Mouse (Mus musculus): ENCODE measurements at regions not wholly inside any gene's neighbourhood (a gene's known extent, or its start where the extent isn't known, plus 50 kb on each side); places are given as distances from the start of the nearest gene placed in this dataset.
A peak's percentile ranks its signal among the peaks of the same experiment; 100 is the strongest.
"Not testable (repeated sequence)": the region's sequence is repeated elsewhere in the genome, so short reads cannot be mapped to it uniquely, and the experiment has no call there.

DNA sequence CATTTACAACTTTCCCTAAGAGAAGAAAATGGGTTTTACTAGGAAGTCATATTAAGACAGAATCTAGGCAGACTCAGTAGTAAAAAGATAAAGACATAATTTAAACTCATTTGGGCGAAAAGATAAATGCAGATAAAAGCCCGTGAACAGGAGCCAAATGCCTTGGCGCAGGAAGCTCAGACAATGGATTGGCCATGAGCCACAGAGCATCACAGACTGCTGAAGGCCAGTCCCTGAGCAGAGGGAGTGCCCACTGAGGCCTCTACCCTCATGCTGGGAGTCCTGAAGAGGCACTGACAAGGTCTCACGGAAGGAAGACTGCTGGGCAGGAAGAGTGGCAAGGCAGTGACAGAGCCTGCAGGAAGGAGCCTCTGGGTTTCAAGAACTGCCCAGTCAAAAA, 136.0 kb upstream of the Ttc29 start:
- peak in 1 of 2 experiments; percentile 11 for DNase-seq

DNA sequence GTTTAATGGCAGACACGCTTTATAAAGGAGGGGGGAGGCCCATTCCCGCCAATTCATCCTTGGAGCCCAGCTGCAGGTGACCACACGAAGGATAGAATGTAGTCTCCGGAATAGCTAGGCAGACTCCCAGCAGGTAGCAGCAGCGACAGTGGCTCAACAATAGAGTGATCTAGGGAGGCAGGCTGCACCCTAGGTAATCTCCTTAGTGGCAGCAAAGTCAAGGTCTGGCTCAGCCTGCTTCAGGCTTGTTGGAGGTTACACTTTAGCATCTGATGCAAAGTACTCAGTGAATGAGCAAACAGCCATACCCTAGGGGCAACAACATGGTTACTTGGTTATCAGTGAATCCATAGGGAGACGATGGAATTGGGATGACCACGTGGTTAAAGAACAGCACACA, 131.7 kb upstream of the Ttc29 start:
- DNase-seq, result not testable (repeated sequence)

DNA sequence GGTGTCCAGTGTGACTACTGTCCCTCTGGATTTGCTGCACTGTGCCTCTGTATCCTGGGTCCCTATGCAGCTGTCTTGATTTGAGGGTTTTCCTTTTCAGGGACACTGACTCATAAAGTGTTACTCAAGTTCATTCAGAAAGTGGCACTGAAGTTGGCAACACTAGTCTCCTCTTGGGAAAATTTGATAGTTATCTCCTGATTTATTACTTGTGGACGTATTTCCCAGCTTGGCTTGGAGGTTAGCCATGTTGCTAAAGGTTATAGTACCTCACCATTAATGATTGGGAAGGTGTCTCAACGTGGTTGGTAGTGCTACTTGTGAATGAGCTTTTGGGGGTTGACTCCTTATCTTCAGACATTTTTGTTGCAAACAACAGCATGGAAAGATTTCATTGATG, 130.1 kb upstream of the Ttc29 start:
- DNase-seq, result no peak

DNA sequence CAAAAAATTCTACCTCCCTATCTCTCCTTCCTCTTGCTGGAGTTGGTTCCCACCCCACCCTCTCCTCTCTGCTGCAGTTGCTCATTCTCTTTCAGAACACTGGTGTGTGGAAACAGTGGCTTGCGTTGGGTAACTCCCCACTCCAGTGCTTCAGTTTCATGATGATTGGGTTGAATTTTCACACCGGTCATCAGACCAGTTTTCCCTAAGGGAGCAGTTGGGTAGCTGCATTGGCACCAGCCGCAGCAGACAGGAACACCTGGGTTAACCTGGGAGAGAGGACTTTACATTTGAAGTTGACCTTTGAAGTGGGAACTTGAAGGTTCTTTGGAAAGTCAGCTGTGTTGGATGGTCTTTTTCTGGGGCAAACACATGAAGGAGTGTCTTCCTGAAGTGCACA, 126.7 kb upstream of the Ttc29 start:
- DNase-seq, result no peak

DNA sequence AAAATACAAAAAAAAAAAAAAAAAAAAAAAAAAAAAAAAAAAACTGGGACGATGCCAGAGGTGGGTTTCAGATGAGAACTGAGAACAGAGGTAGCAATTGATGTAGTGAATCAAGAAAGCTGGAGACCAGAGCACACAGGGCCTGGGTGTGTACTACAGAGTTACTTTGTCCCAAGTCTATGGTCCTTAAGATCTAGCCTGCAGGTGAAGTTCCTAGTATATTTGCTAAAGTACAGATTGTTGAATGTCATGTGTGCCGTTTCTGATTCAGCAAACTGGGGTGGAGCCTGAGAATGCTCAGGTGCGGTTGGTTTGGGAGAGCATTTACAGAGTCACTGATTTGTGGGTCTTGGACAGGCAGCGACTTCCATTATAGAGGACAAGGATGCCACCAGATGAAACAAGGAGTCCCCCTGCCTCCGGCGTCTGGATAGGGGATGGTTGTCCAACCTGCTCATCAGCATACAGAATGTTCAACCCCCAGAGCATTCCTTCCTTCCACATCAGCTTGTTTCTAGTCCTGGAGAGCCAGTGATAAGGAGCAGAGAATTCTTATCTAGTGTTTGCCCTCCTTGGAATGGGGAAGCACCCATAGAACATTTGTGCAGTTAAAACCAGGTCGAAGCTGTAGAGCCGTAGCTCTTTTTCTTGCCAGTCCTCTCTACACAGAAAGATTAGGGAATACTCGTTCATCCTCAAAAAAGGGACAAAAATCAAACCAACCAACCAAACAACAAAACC, 122.5 kb upstream of the Ttc29 start:
- DNase-seq, result no peak

DNA sequence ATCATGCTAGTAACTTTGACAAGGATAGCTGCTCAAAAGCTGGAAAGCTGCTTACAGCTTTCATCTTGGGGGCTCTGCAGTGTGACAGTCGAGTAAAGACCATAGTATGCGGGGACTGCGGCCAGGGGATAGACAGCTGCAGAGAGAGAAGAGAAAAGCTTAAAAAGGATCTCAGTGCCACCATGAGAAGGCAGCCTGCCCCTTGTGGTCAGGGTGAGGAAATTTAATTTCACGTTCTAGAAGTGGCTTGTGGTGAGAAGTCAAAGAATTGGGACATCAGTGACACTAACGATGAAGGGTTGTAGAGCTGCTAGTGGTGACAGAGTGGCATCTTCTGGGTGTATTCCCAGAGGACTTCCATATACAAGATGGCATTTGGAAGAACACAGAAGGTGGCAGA, 116.7 kb upstream of the Ttc29 start:
- peak in 1 of 2 experiments; percentile 11 for DNase-seq

DNA sequence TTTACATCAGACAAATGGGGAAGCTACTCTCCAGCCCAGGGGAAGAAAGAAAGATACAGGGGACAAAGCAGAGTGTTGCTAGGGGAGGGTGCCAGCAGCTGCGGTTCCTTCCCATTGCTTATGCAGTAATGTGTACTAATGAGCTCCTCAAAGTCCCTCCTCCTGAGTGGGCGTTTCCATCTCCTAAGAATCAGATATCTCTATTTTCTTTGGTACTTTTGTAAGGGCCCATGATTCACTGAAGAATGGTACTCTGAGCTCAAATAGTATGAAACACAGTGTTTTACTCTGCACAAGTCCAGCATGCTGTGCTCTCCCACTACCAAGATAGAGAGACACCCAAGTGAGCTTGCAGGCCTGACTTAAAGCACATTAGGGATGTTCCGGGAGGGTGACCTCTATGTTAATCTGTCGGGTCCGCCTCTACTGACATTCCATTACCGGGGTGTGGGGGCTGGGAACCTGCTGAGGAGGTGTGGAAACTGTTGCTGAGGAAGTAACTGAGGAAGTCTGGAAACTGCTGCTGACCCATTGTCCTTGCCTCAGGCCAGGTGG, 114.8 kb upstream of the Ttc29 start:
- DNase-seq, result no peak

DNA sequence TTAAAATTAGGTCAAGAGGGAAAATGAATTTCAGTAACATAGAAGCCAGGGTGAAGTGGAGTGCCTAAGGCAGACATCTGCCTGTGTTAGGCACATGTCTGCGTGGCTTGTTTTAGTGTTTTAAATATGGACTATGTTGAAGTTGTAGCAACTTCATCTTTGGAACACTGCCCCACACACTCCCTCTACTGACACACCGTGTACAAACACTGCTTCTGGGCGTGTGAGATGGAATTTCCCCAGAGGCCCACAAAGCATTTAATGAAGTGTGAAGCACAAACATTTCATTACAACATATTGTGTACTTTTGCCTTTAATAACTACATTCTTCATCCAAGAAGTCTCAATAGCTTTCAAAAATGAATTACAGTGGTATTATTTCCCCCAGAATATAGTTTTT, 114.0 kb upstream of the Ttc29 start:
- no peak for DNase-seq

DNA sequence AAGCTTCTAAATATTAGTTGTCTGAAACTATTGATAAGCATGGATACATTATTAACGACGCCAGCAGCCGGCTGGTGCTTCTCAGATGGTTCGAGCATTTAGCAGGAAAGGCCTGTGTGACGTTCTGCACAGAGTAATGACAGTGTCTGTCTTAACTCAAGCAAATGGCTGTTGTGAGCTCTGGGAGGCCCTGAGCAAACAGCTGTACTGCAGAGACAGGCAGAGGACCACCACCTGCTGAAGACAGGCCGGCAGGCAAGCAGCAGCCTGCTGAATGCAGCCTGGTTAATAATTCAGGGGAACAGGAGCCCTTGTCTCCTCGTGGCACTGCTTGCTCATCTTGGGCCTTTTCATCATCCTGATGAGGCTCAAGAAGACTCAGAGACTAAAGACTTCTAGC, 105.8 kb upstream of the Ttc29 start:
- no peak for DNase-seq

DNA sequence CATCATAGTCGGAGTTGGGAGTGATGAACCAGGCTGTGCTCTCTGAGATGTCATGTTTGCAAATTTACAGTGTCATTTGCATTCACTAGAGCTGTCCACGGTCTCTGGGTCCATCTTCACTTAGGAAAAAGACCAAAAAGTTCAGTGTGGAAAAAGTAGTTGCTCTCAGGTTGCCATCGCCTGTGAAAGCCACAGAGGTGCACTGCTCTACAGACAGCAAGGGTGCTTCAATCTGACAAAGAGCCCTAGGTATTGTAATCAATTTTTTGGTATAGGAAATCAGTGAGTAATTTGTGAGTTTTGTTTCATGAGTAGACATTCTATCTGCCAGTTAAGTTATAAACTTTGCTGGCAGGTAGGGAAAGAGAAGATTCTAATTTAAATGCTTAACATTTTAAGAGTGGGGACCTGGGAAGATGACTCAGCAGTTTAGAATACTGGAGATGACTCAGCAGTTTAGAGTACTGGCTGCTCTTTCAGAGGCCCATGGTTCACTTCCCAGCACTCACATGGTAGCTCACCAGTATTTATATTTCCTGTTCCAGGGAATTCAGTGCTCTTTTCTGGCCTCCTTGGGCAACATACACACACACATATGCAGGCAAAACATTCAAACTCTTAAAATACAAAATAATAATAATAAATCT, 103.0 kb upstream of the Ttc29 start:
- no peak for DNase-seq

DNA sequence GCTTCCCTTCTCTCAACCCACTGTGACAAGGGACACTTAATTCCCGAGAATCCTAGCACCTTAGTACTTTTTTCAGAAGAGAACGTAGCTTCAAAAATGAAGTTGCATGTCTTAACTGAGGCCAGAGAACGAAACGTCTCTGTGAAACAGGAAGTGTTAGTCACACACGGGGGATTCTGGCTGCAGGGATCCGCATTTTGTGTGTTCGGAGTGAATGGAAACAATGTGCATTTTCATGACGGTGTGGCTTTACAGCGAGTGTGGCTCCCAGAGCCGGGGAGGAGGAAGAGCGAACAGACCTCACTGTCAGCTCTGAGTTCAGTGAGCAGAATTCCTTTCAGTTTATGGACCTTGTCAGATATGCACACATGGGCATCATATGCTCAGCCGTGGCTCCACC, 100.0 kb upstream of the Ttc29 start:
- DNase-seq, result no peak

DNA sequence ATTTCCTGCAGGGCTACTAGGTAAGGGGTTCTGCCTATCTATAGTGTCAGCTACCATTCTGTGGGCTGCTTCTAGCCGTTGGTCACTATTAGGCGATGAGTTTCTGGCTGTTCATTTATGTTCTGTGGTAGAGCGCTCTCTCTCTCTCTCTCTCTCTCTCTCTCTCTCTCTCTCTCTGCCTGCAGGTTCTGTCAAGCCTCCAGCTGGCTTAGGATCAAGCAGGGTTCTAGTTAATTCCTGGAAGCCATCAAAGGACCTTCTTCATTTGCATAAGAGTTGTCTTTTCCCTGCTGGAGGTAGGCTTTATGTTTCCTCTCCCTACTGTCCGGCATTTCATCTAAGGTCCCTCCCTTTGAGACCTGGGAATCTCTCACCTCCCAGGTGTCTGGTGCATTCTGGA, 98.6 kb upstream of the Ttc29 start:
- DNase-seq, result peak; percentile 26 to 63

DNA sequence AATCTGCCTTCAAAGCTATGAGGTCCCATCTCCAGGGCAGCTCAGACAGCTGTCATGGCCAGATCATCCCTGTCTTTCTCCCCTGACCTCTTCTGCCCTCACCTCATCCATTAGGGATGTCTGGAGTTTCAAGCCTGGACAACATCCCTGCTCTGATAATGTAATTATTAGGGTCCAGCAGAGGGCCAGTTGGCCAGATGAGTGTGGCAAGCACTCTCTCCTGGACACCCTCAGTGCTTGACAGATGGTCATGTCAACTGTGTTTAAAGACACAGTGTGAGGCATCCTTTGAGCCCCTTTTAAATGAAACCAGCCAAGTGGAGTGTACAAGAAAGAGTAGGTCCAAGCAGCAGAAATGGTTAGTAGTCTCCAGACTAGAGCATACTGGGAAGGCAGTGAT, 95.9 kb upstream of the Ttc29 start:
- DNase-seq, result peak; percentile 13 to 37

DNA sequence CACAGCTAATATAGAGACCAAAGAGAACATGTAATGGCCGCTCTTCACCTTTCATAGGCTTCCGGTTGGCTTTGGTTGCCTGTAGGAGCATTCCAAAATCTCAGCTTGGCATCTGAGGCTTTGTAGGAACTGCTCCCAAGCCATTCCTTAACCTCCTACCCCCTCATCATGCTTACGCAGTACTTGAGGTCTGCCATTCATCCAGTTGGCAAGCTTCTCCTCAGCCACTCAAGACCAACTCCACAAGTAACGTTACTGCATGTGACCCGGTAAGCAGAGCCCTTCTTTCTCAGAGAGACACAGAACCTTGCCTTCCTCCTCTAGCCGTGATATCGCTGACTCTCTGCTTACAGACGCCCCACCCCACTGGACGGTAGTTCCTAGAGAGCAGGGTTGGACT, 94.6 kb upstream of the Ttc29 start:
- DNase-seq, result no peak

DNA sequence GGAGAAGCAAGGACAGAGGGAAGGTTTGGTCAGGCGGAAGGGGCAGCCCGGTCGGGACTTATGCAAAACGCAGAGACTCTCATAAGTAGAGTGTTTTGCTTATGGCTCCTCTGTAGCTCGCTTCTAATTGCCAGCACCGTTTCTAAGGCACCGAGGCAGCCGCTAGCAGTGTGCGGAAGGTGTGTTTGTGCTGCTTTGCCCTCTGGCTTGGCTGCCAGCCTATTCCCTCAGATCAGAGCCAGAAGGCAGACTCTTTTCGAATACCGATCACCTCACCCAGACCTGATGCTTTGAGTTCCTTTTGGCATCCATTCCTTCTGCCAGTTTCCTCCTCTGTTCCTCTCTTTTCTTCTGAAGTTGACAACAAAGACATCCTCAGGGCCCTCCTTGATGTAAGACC, 93.4 kb upstream of the Ttc29 start:
- DNase-seq, result peak; percentile 59 to 61

DNA sequence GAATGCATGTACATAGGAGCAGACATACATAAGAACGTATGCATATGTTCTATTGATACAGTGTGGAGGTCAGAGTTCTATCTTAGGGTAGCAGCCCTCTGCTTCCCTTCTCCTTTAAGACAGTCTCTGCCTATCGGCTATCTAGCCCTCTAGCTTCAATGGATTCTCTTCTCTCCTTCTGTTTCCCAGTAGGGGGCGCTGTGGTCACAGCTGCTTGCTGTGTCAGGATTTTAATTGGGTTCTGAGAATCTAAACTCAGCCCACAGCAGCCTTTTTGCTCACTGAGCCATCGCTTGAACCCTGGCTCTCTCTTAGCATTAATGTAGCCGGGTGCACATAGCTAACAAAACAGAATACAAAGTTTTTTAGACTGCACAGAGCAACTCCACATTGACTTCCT, 88.8 kb upstream of the Ttc29 start:
- DNase-seq, result peak; percentile 20 to 45

DNA sequence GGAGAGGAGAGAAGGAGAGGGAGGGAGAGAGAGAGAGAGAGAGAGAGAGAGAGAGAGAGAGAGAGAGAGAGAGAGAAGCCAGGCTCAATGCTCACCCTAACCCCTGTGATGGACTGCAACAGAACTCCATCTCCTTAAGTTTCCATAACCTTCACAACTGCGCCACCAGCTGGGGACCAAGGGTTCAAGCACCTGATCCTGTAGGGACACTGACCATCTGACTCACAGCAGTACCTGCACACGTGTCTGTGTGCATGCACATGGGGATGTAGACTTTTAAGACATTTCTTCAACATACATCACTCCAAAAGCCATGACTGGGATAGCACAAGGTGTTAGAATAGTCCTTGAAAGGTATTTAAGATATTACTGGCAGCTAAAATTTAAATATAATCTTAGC, 85.2 kb upstream of the Ttc29 start:
- peak; percentile 54 to 62 for DNase-seq

DNA sequence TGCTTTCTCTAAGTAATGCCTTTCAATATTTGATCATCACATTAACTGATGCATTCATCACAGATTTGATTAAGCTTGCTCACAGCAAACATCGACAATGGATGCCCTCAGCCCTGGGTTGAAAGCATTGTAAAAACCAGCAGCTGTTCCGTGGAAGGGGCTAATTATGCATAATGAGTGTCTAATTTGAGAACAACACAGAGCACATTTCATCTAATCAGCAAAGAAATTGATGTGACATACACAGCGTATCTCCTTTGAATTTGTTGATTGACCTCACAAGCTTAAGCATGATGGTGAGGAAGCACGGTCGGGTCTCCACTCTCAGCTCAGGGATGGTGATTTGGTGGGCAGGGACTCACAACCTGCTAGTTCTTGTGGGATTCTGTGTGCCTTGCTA, 84.0 kb upstream of the Ttc29 start:
- no peak for DNase-seq

DNA sequence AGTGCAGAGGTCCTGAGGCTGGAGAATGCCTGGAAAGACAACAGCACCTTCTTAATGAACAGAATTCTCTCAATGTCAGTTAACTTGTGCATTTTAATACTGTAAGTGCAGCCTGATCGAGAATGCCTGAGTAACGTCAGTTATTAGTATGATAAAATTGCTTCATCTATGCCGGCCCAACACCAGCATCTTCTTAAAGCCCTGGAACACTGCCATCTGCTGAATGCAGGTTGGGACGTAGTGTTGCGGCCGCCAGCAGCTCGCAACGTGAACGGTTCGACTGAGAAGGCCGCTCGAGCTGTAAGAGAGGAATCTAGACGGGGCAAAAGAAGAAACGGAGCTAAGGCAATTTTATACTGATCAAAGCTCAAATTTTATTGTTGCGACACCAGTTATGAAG, 73.6 kb upstream of the Ttc29 start:
- not testable (repeated sequence) for DNase-seq

DNA sequence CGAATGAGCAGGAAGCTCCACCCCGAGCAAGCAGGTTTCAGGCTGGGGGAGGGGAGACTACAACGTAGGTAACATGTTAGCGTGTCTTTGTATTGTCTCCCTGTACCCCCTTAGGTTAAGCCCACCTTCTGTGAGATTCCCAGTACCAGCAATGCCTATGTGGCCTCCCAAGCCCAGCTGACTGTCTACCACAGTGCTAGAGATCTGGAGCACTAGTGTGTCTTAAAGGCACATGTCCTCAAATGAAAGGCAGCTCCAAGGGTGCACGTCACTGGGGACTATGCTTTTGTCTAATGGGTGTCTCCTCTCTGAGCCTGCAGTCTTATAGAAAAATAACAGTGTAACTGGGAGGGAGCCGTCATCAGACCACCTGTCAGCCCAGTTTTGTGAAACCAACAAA, 65.9 kb upstream of the Ttc29 start:
- no peak for DNase-seq

DNA sequence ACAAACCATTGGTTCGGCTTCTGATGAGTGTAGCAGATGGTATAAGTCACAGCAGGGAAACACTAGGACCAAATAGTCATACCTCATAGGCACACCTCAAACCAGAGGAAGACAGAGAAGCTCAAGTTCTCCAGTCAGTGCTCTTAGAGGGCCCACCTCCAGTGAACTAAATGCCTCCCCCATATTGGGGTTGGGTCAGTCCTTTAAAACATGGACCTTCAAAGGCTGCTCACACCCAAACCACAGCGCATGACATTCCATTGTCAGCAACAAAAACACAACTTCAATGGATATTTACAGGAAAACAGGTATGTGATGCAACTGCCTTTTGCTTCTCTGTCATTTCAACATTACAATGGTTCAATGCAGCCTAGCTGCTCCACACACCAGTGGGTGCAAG, 65.1 kb upstream of the Ttc29 start:
- DNase-seq, result no peak

DNA sequence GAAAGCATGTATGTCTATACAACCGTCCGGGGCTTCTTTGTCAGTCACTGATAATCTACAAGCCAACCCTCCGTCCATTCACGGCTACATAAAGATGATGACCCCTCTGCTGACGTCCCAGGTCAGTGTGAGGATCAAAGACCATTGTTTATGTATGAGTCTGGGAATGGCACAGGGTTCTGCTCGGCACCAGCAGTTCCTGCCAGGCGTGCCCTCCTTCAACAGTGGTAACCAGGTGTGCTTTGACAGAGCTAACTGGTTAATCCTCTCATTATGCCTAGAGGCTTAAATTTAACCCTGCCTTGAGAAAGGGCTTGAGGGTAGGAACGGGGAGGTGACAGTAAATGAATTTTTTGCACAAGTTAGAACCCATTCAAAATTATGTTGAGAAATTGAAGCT, 58.2 kb upstream of the Ttc29 start:
- no peak for DNase-seq

DNA sequence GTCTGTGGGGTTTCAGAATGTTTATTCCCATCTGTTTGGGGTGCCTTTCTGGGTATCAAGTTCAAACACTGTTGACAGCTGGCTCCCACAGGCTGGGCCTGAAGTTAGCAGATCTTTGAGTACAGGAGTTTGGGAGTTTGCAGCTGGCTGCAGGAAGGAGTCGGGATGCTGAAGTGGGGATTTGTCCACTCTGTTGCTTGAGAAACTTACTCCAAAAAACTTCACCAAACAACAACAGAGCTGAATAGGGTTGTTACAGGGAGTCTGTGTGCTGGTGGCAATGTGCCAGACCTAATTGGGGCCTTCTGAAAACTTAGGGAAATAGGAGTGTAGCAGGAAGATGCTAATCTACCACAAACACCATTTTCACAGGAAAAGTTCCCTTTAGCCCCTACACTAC, 51.1 kb upstream of the Ttc29 start:
- no peak for DNase-seq

DNA sequence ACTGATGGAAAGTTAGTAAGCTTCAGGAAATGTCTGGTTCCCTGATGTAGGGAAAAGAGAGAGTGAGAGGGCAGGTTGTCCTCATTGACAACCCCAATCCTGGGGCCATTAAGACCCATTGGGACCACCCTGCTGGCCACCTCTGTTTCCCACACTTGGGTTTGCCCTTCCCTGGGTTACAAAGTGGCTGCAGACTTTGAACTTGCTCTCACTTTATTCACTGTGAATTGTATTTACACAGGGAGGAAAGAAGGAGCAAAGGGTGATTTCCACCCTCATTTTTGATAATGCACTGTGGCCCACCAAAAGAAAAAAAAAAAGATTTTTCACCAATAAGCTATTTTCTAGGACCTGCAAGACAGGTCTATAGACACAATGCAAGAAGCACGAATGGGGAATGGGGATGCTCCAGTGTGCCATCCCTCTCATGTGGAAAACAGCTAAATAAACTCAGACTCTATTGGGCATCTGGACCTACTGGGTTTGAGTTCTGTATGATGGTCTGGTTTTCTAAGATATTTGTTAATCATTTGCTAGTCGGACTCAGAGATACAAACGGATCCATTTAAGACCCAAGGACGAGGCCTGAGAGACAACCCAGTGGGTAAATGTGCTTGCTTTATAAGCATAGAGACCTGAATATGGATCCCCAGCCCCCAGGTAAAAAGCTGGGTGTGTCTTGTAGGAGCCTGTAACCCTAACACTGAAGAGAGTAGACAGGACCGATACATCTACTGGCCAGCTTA, 50.2 kb upstream of the Ttc29 start:
- DNase-seq, result no peak
